Mouse (Mus musculus) forebrain, embryonic 11.5 days (tissue): ENCODE data around the gene Dio1. TPM values are rescaled to one million over a fixed set of nuclear protein-coding genes. Genes with fewer than 3 reads are reported as not detected.
A peak's percentile ranks its signal among the peaks of the same experiment; 100 is the strongest.

Source experiments
- ATAC-seq: fragments of 200-750 bp; cut with Nextera tagmentation; replicated peaks from 2 replicates; pipeline ENCODE4 v1.8.0; 2017; ENCODE audit warnings: moderate TSS enrichment; ENCODE audit not compliant: low FRiP score
- DNase-seq: peaks from one replicate; pipeline ENCODE4 v3.0.0-alpha.2; 2017; ENCODE audit warnings: low spot score
- H3K27ac ChIP-seq: fragments of 300-500 bp; sonication (generic); 2 replicates; pipeline ENCODE4 v1.5.1; 2014; ENCODE audit warnings: low read depth, low read length
- H3K27me3 ChIP-seq: fragments of 300-500 bp; sonication (generic); 2 replicates; pipeline ENCODE4 v1.6.1; 2014; ENCODE audit warnings: mild to moderate bottlenecking, low read length, mixed read lengths; ENCODE audit not compliant: control insufficient read depth, insufficient read depth
- H3K36me3 ChIP-seq: fragments of 300-500 bp; sonication (generic); 2 replicates; pipeline ENCODE4 v1.6.1; 2014; ENCODE audit warnings: mild to moderate bottlenecking, low read length, moderate library complexity, mixed read lengths; ENCODE audit not compliant: control insufficient read depth, insufficient read depth
- H3K4me1 ChIP-seq: fragments of 300-500 bp; sonication (generic); replicated peaks from 2 replicates; pipeline ENCODE4 v1.6.1; 2014; ENCODE audit warnings: low read length, mixed read lengths; ENCODE audit not compliant: control insufficient read depth, insufficient read depth
- H3K4me2 ChIP-seq: fragments of 300-500 bp; sonication (generic); 2 replicates; pipeline ENCODE4 v1.6.1; 2014; ENCODE audit warnings: low read depth, mild to moderate bottlenecking, low read length, moderate library complexity, mixed read lengths; ENCODE audit not compliant: severe bottlenecking
- H3K4me3 ChIP-seq: fragments of 300-500 bp; sonication (generic); 2 replicates; pipeline ENCODE4 v1.5.1; 2014; ENCODE audit warnings: low read depth, low read length
- H3K9ac ChIP-seq: fragments of 300-500 bp; sonication (generic); 2 replicates; pipeline ENCODE4 v1.6.1; 2014; ENCODE audit warnings: low read length
- H3K9me3 ChIP-seq: fragments of 300-500 bp; sonication (generic); 2 replicates; pipeline ENCODE4 v1.6.1; 2016; ENCODE audit warnings: low read length, mixed read lengths; ENCODE audit not compliant: control insufficient read depth
- WGBS: fragments of 180-500 bp; shearing (Covaris S2); extraction: QIAGEN DNeasy Blood & Tissue Kit; methylation state at CpG from one replicate; pipeline ENCODE4 v1.1.7; 2014; 5-methylcytosine and 5-hydroxymethylcytosine counted together
- polyA plus RNA-seq: library from polyadenylated mRNA; unstranded; fragments of >200 nt; fragmentation: Nextera tagmentation; extraction: Ambion mirVana; gene quantifications from 2 replicates; pipeline ENCODE4 v1.2.1, GENCODE M21; 2014

The Dio1 gene
- polyA plus RNA-seq, 1 experiment from 2014 or later = not detected

GRCm38 (mm10) chr4:107298071-107298606, 8.8 kb downstream of the Dio1 start:
- Histone ChIP-seq H3K4me2 (no peak overlapping the region), H3K9ac (no peak overlapping the region), H3K27ac (no peak overlapping the region), H3K9me3 (no peaks in the 10 kb centered on the region), H3K4me1 (no peaks in the 10 kb centered on the region), H3K27me3 (no peaks in the 10 kb centered on the region), H3K4me3 (no peak overlapping the region), H3K36me3 (no peaks in the 10 kb centered on the region)
- no peak for DNase-seq
- ATAC-seq = no peak
- WGBS = 86% methylated on average over 8 of the region's 8 CpGs

GRCm38 (mm10) chr4:107292273-107292662, 14.7 kb downstream of the Dio1 start:
- no peaks in the 10 kb centered on the region for H3K27me3 ChIP-seq
- H3K4me2 ChIP-seq = no peak overlapping the region
- ATAC-seq = no peak
- no peaks in the 10 kb centered on the region for H3K4me1 ChIP-seq
- H3K9me3 ChIP-seq = no peaks in the 10 kb centered on the region
- 77% methylated on average over 4 of the region's 4 CpGs for WGBS
- H3K4me3 ChIP-seq = no peak overlapping the region
- H3K9ac ChIP-seq = no peak overlapping the region
- no peak for DNase-seq
- no peaks in the 10 kb centered on the region for H3K36me3 ChIP-seq
- H3K27ac ChIP-seq = no peak overlapping the region

DNA sequence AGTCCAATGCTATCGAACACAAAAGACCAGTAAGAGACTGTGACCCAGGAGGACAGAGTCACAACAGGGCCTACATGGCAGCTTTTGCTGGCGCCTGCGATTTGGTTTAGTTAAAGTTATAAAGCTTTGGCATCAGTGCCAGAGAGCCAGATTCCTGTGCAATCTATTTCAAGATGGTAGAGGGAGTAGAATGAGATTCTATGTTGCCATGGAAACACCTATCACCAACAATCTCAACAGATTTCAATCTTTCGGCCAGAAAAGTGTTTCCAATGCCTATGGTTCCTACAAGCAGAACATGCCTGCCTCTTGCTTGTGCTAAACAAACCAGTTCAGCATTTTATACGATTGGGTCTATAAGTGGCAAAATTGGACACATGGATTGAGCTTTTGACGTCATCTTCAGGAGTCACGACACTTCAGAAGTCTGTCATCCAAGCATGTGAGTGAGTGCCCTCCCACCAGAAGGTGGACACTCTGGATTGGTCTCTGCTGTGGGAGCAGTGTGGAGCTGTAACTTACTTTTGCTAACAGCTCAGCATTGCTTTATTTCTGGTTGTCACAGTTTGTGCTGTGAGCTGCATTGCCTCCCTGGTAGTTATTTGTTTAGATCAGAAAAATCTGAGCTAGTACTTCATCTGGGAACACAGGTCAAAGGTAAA, 15.2 kb downstream of the Dio1 start:
- no peaks in the 10 kb centered on the region for H3K4me1 ChIP-seq
- H3K27ac ChIP-seq = no peak overlapping the region
- ATAC-seq (no peak), DNase-seq (no peak)
- no peak overlapping the region for H3K4me3 ChIP-seq
- H3K9ac ChIP-seq = no peak overlapping the region
- 93% methylated on average over 7 of the region's 7 CpGs for WGBS
- H3K36me3 ChIP-seq = no peaks in the 10 kb centered on the region
- no peak overlapping the region for H3K4me2 ChIP-seq
- no peaks in the 10 kb centered on the region for H3K9me3 ChIP-seq
- H3K27me3 ChIP-seq = no peaks in the 10 kb centered on the region

- Histone ChIP-seq H3K9me3 (no peaks in the 10 kb centered on the region), H3K36me3 (no peaks in the 10 kb centered on the region), H3K4me1 (no peaks in the 10 kb centered on the region), H3K27ac (no peak overlapping the region), H3K4me2 (no peak overlapping the region), H3K4me3 (no peak overlapping the region), H3K9ac (no peak overlapping the region), H3K27me3 (no peaks in the 10 kb centered on the region)
- 79% methylated on average over 2 of the region's 2 CpGs for WGBS
- ATAC-seq = no peak
- no peak for DNase-seq
Measured at GRCm38 (mm10) chr4:107287517-107287916, 19.5 kb downstream of the Dio1 start.

DNA sequence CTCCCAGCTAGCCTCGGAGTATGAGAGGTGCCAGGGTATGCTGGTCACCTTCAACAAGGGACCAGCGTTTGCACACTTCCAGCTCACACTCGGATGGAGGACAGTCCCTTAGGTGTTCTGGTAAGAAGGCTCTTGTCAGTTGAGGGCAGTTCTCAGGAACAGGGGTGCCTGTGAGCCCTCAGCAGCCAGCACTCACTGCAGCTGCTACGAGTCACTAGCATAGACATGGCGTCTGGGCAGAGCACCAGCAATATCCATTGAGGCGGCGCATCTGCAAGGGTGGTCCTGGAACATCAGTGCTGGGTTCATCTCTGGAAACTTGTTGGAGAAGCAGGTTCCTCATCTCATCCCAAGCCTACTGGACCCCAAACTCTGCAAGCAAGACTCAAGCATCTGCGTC, 20.6 kb downstream of the Dio1 start:
- ATAC-seq = no peak
- Histone ChIP-seq H3K4me2 (no peak overlapping the region), H3K36me3 (no peaks in the 10 kb centered on the region), H3K4me1 (no peaks in the 10 kb centered on the region), H3K27ac (no peak overlapping the region), H3K9ac (no peak overlapping the region), H3K4me3 (no peak overlapping the region), H3K9me3 (no peaks in the 10 kb centered on the region), H3K27me3 (no peaks in the 10 kb centered on the region)
- DNase-seq = no peak
- 95% methylated on average over 8 of the region's 8 CpGs for WGBS

GRCm38 (mm10) chr4:107285446-107286200, 21.3 kb downstream of the Dio1 start:
- Histone ChIP-seq H3K27ac (no peak overlapping the region), H3K4me1 (no peaks in the 10 kb centered on the region), H3K4me2 (no peak overlapping the region), H3K36me3 (no peaks in the 10 kb centered on the region), H3K9me3 (no peaks in the 10 kb centered on the region), H3K4me3 (no peak overlapping the region), H3K9ac (no peak overlapping the region), H3K27me3 (no peaks in the 10 kb centered on the region)
- no peak for DNase-seq
- 85% methylated on average over 3 of the region's 3 CpGs for WGBS
- ATAC-seq = no peak

DNA sequence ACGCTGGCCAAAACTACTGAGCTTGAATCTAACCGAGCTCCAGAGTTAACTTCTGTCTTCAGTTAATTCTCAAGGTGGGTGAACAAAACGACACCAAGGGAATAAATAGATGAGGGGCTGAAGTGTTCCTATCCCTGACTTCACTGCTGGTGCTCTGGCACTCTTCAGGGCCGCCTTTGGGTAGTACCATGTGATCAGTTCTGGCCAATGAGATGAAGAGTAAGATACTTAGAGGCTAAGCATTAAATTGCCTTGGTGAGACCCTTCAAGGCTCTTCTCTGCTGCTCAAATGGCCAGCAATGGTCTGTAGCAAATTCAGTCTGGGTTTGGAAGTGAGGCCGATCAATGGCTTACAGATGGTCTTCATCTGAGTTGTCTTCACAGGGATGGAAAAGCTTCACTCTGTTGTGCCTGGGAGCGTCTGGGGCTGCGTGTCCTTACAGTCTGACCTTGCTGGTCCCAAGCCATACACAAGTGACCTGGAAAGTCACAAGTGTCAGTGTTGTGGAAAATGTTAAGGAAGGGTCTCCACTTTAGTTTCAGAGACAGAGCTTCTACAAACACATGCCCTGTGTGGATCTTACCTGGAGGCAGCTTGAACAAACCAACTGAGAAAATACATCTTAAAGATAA, 26.0 kb downstream of the Dio1 start:
- Histone ChIP-seq H3K27me3 (peaks cover 4% of the 10 kb centered on the region), H3K9ac (no peak overlapping the region), H3K27ac (no peak overlapping the region), H3K4me3 (no peak overlapping the region), H3K4me1 (peaks cover 7% of the 10 kb centered on the region; the same call in 1 of the 2 replicates), H3K9me3 (no peaks in the 10 kb centered on the region), H3K36me3 (no peaks in the 10 kb centered on the region), H3K4me2 (no peak overlapping the region)
- 76% methylated on average over 7 of the region's 7 CpGs for WGBS
- no peak for ATAC-seq
- no peak for DNase-seq

GRCm38 (mm10) chr4:107278188-107278707, 28.7 kb downstream of the Dio1 start:
- 10% methylated on average over 8 of the region's 8 CpGs for WGBS
- no peak overlapping the region for H3K4me3 ChIP-seq
- H3K27ac ChIP-seq = 0 out of 2 replicates have a peak overlapping the region, but pooled peaks have one; percentile 12
- no peaks in the 10 kb centered on the region for H3K36me3 ChIP-seq
- H3K27me3 ChIP-seq = peaks cover 4% of the 10 kb centered on the region
- H3K4me2 ChIP-seq = peak overlapping the region; percentile 26; the same call in 1 of the 2 replicates
- H3K9me3 ChIP-seq = no peaks in the 10 kb centered on the region
- H3K4me1 ChIP-seq = peaks cover 7% of the 10 kb centered on the region; the same call in 1 of the 2 replicates
- no peak overlapping the region for H3K9ac ChIP-seq
- DNase-seq = no peak
- peak; percentile 42; the same call in 1 of the 2 replicates for ATAC-seq
